In the genomic region with DNA sequence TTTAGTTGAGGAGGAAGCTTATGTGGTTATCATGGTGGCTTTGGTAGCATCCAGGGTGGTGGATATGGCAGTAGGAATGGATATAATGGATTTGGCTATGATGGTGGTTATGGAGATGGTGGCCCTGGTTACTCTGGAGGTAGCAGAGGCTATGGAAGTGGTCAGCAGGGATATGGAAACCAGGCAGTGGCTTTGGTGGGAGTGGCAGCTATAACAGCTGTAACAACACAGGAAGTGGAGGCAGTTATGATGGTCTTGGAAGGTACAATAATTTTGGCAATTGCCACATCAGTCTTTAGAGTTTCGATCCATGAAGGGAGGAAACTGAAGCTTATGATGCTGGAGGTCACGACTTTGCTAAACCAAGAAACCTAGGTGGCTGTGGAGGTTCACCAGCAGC, we compare ENCODE assay signal across 28 mouse cellular contexts.
"Had no signal": no experiment of that assay in that cellular context is flagged by ENCODE, and none has a peak within 500 bp of the region (broad histone marks: within the 10 kb centered on the region; RNA-seq: fewer than 3 reads in every experiment).

No protein-coding gene starts in this region.

- H3K4me2 ChIP-seq: embryonic facial prominence, embryonic 12.5 days; embryonic facial prominence, embryonic 13.5 days; embryonic facial prominence, embryonic 15.5 days; forebrain, embryonic 12.5 days; forebrain, embryonic 13.5 days; forebrain, embryonic 15.5 days had no signal

- H3K4me1 ChIP-seq: embryonic facial prominence, embryonic 10.5 days; embryonic facial prominence, embryonic 12.5 days; embryonic facial prominence, embryonic 13.5 days; embryonic facial prominence, embryonic 15.5 days; forebrain, embryonic 10.5 days; forebrain, embryonic 12.5 days; forebrain, embryonic 13.5 days; forebrain, embryonic 15.5 days had no signal

- H3K9me3 ChIP-seq: embryonic facial prominence, embryonic 10.5 days; embryonic facial prominence, embryonic 12.5 days; embryonic facial prominence, embryonic 13.5 days; embryonic facial prominence, embryonic 15.5 days; forebrain, embryonic 10.5 days; forebrain, embryonic 12.5 days; forebrain, embryonic 13.5 days; forebrain, embryonic 15.5 days had no signal

- H3K9ac ChIP-seq: embryonic facial prominence, embryonic 12.5 days; embryonic facial prominence, embryonic 13.5 days; embryonic facial prominence, embryonic 15.5 days; forebrain, embryonic 12.5 days; forebrain, embryonic 13.5 days; forebrain, embryonic 15.5 days; forebrain, postnatal 0 days had no signal

- ATAC-seq: forebrain, embryonic 13.5 days; forebrain, embryonic 14.5 days; forebrain, embryonic 15.5 days; forebrain, embryonic 16.5 days; forebrain, postnatal 0 days had no signal

- H3K27me3 ChIP-seq: embryonic facial prominence, embryonic 12.5 days; embryonic facial prominence, embryonic 13.5 days; embryonic facial prominence, embryonic 15.5 days; forebrain, embryonic 12.5 days; forebrain, embryonic 13.5 days; forebrain, embryonic 15.5 days had no signal

- H3K27ac ChIP-seq: embryonic facial prominence, embryonic 10.5 days; embryonic facial prominence, embryonic 12.5 days; embryonic facial prominence, embryonic 13.5 days; embryonic facial prominence, embryonic 15.5 days; forebrain, embryonic 10.5 days; forebrain, embryonic 12.5 days; forebrain, embryonic 13.5 days; forebrain, embryonic 15.5 days; gastrocnemius, adult 2 months; heart, adult 2 months had no signal

- H3K4me3 ChIP-seq: embryonic facial prominence, embryonic 10.5 days; embryonic facial prominence, embryonic 12.5 days; embryonic facial prominence, embryonic 13.5 days; embryonic facial prominence, embryonic 15.5 days; erythroblast, embryonic 14.5 days; forebrain, embryonic 10.5 days; forebrain, embryonic 12.5 days; forebrain, embryonic 13.5 days; forebrain, embryonic 15.5 days; gastrocnemius, adult 2 months; heart, adult 2 months had no signal

- H3K36me3 ChIP-seq: embryonic facial prominence, embryonic 10.5 days; embryonic facial prominence, embryonic 12.5 days; embryonic facial prominence, embryonic 13.5 days; embryonic facial prominence, embryonic 15.5 days; forebrain, embryonic 10.5 days; forebrain, embryonic 12.5 days; forebrain, embryonic 15.5 days had no signal

- DNase-seq: cerebellum, adult 8-10 months; cerebellum, adult 9-10 months; cerebellum, adult 9-11 months; cerebellum, postnatal 10 days; cerebellum, postnatal 14 days; cerebellum, postnatal 25 days; cerebellum, postnatal 36 days; embryo, embryonic 11 days; forebrain, postnatal 0 days; gastrocnemius, adult 2 months; gastrocnemius, postnatal 10 days; gastrocnemius, postnatal 14 days; gastrocnemius, postnatal 25 days; gastrocnemius, postnatal 36 days; heart, adult 11 months; heart, adult 18-20 months; heart, adult 2 months had no signal
